Mouse (Mus musculus) limb, embryonic 11.5 days (tissue): ENCODE results near the gene Agap3. TPM values are rescaled to one million over a fixed set of nuclear protein-coding genes. Genes with fewer than 3 reads are reported as not detected.
A peak's percentile ranks its signal among the peaks of the same experiment; 100 is the strongest.

Source experiments
- ATAC-seq: fragments of 200-750 bp; cut with Nextera tagmentation; 2 replicates; pipeline ENCODE4 v1.8.0; 2017; ENCODE audit warnings: low read depth; ENCODE audit not compliant: insufficient number of reproducible peaks, low FRiP score, low TSS enrichment
- DNase-seq: peaks from one replicate; pipeline ENCODE4 v3.0.0-alpha.2; 2015; ENCODE audit warnings: low spot score
- H3K27ac ChIP-seq: fragments of 300-500 bp; sonication (generic); replicated peaks from 2 replicates; pipeline ENCODE4 v1.5.1; 2014; ENCODE audit warnings: low read depth, mild to moderate bottlenecking, low read length
- H3K27me3 ChIP-seq: fragments of 300-500 bp; sonication (generic); 2 replicates; pipeline ENCODE4 v1.6.1; 2014; ENCODE audit warnings: mild to moderate bottlenecking, low read length, mixed read lengths; ENCODE audit not compliant: control insufficient read depth, insufficient read depth
- H3K36me3 ChIP-seq: fragments of 300-500 bp; sonication (generic); 2 replicates; pipeline ENCODE4 v1.6.1; 2014; ENCODE audit warnings: mild to moderate bottlenecking, low read length, moderate library complexity, mixed read lengths; ENCODE audit not compliant: control insufficient read depth, insufficient read depth
- H3K4me1 ChIP-seq: fragments of 300-500 bp; sonication (generic); 2 replicates; pipeline ENCODE4 v1.6.1; 2014; ENCODE audit warnings: low read length, mixed read lengths; ENCODE audit not compliant: control insufficient read depth, insufficient read depth
- H3K4me2 ChIP-seq: fragments of 300-500 bp; sonication (generic); 2 replicates; pipeline ENCODE4 v1.6.1; 2014; ENCODE audit warnings: low read depth, mild to moderate bottlenecking, moderate library complexity; ENCODE audit not compliant: severe bottlenecking
- H3K4me3 ChIP-seq: fragments of 300-500 bp; sonication (generic); 2 replicates; pipeline ENCODE4 v1.5.1; 2014; ENCODE audit warnings: low read depth, low read length
- H3K9ac ChIP-seq: fragments of 300-500 bp; sonication (generic); 2 replicates; pipeline ENCODE4 v1.6.1; 2014; ENCODE audit warnings: mild to moderate bottlenecking, low read length
- H3K9me3 ChIP-seq: fragments of 300-500 bp; sonication (generic); 2 replicates; pipeline ENCODE4 v1.6.1; 2016; ENCODE audit warnings: low read length; ENCODE audit not compliant: control insufficient read depth
- WGBS: fragments of 180-500 bp; shearing (Covaris S2); extraction: QIAGEN DNeasy Blood & Tissue Kit; methylation state at CpG from one replicate; pipeline ENCODE4 v1.1.7; 2014; 5-methylcytosine and 5-hydroxymethylcytosine counted together
- polyA plus RNA-seq: library from polyadenylated mRNA; unstranded; fragments of >200 nt; fragmentation: Nextera tagmentation; extraction: Ambion mirVana; gene quantifications from 2 replicates; pipeline ENCODE4 v1.2.1, GENCODE M21; 2014

Gene Agap3
- polyA plus RNA-seq, 1 experiment from 2014 or later, result 39.9 TPM

GRCm38 (mm10) chr5:24551317-24551688 lies 99.3 kb downstream of the Agap3 start:
- no peak overlapping the region for H3K4me3 ChIP-seq
- peak overlapping the region; percentile 25; the same call in 1 of the 2 replicates for H3K4me2 ChIP-seq
- no peaks in the 10 kb centered on the region for H3K9me3 ChIP-seq
- 0 out of 2 replicates have a peak overlapping the region, but pooled peaks have one; percentile 8 for H3K9ac ChIP-seq
- H3K4me1 ChIP-seq, result peaks cover 10% of the 10 kb centered on the region
- H3K36me3 ChIP-seq, result no peaks in the 10 kb centered on the region
- ATAC-seq (no peak), DNase-seq (no peak)
- no peak overlapping the region for H3K27ac ChIP-seq
- H3K27me3 ChIP-seq, result peaks cover 3% of the 10 kb centered on the region
- WGBS, result 56% methylated on average over 2 of the region's 2 CpGs

Other genes starting within 250 kb of the Agap3 start
- 6.7 and 7.1 TPM in 2 replicates for gene Kcnh2, start 100.6 kb upstream of the Agap3 start, polyA plus RNA-seq
- 4.8 and 5.3 TPM in 2 replicates for gene Nos3, start 87.4 kb upstream of the Agap3 start, polyA plus RNA-seq
- 0.35 and 1.2 TPM in 2 replicates for gene Atg9b, start 60.0 kb upstream of the Agap3 start, polyA plus RNA-seq
- 37.6 and 40.5 TPM in 2 replicates for gene Abcb8, start 58.5 kb upstream of the Agap3 start, polyA plus RNA-seq
- 0.33 and 0.40 TPM in 2 replicates for gene Asic3, start 38.8 kb upstream of the Agap3 start, polyA plus RNA-seq
- 48.6 and 49.2 TPM in 2 replicates for gene Cdk5, start 28.6 kb upstream of the Agap3 start, polyA plus RNA-seq
- gene Slc4a2, start 28.3 kb upstream of the Agap3 start, polyA plus RNA-seq, result 26.9 and 28.0 TPM in 2 replicates
- 89.6 and 95.1 TPM in 2 replicates for gene Fastk, start 6.9 kb upstream of the Agap3 start, polyA plus RNA-seq
- gene Tmub1, start 4.3 kb upstream of the Agap3 start, polyA plus RNA-seq, result 25.4 and 27.1 TPM in 2 replicates
- gene Gbx1, start 75.0 kb downstream of the Agap3 start, polyA plus RNA-seq, result 0.04 TPM in 1 of 2 replicates, not detected in the other
- gene Asb10, start 88.8 kb downstream of the Agap3 start, polyA plus RNA-seq, result 0.40 and 0.81 TPM in 2 replicates
- gene 4931409K22Rik, start 104.6 kb downstream of the Agap3 start, polyA plus RNA-seq, result not detected in 2 replicates
- 149 and 155 TPM in 2 replicates for gene Abcf2, start 125.3 kb downstream of the Agap3 start, polyA plus RNA-seq
- 8.1 and 9.0 TPM in 2 replicates for gene Chpf2, start 134.6 kb downstream of the Agap3 start, polyA plus RNA-seq
- 44.2 and 44.7 TPM in 2 replicates for gene Smarcd3, start 172.2 kb downstream of the Agap3 start, polyA plus RNA-seq
- 31.8 and 32.2 TPM in 2 replicates for gene Nub1, start 233.4 kb downstream of the Agap3 start, polyA plus RNA-seq